Mouse (Mus musculus) CH12.LX (cell line): ENCODE data around the gene Ncor2. TPM values are rescaled to one million over a fixed set of nuclear protein-coding genes. Genes with fewer than 3 reads are reported as not detected.

Experiments used
- DNase-seq: peaks from one replicate; pipeline ENCODE4 v3.0.0-alpha.2; 2013; ENCODE audit errors: extremely low read depth
- H3K27ac ChIP-seq: 2 replicates; pipeline ENCODE4 v1.5.1; 2012; ENCODE audit warnings: low read depth, mild to moderate bottlenecking, control low read depth, moderate library complexity; ENCODE audit not compliant: insufficient read depth
- H3K27me3 ChIP-seq: replicated peaks from 2 replicates; pipeline ENCODE3; 2012; ENCODE audit warnings: inconsistent platforms
- H3K36me3 ChIP-seq, 2 experiments: replicated peaks in 1 of 2; 2 replicates each; pipeline versions ENCODE3 to v1.6.1; 2012; ENCODE audit warnings: inconsistent platforms in 1 of 2, low read length in 1 of 2, mild to moderate bottlenecking in 1 of 2, mixed read lengths in 1 of 2, moderate library complexity in 1 of 2; ENCODE audit not compliant: control insufficient read depth in 1 of 2, insufficient read depth in 1 of 2
- H3K4me1 ChIP-seq, 2 experiments: 2 replicates each; pipeline ENCODE4 v1.6.1; 2012; ENCODE audit warnings: inconsistent platforms in 1 of 2, moderate library complexity in 1 of 2; ENCODE audit not compliant: insufficient read depth in 2 of 2, control insufficient read depth in 1 of 2
- H3K4me2 ChIP-seq: 2 replicates; pipeline ENCODE4 v1.6.1; 2012; ENCODE audit warnings: low read depth, mild to moderate bottlenecking, control low read depth; ENCODE audit not compliant: poor library complexity, insufficient read depth, severe bottlenecking
- H3K4me3 ChIP-seq, 3 experiments: fragments of 150-350 bp in 1 of 3; sonication (generic) in 1 of 3; replicated peaks in 1 of 3; 2 replicates each; pipeline versions ENCODE3 to v1.5.1; 2011 to 2012; ENCODE audit warnings: low read depth in 2 of 3, low read length in 2 of 3, mild to moderate bottlenecking in 2 of 3, moderate library complexity in 2 of 3, control low read depth in 1 of 3, improper control_type of control experiment in 1 of 3, inconsistent platforms in 1 of 3, mixed read lengths in 1 of 3; ENCODE audit not compliant: poor library complexity in 1 of 3
- H3K79me2 ChIP-seq: replicated peaks from 2 replicates; pipeline ENCODE4 v1.6.1; 2012; ENCODE audit warnings: mild to moderate bottlenecking, moderate library complexity; ENCODE audit not compliant: control insufficient read depth, poor library complexity, insufficient read depth, severe bottlenecking; ENCODE audit errors: extremely low read depth
- H3K9ac ChIP-seq: 2 replicates; pipeline ENCODE4 v1.6.1; 2012; ENCODE audit warnings: low read depth, mild to moderate bottlenecking, control low read depth, moderate library complexity; ENCODE audit not compliant: insufficient read depth
- H3K9me3 ChIP-seq: replicated peaks from 2 replicates; pipeline ENCODE3; 2012; ENCODE audit warnings: low read length, inconsistent platforms, mixed read lengths
- BHLHE40 ChIP-seq: IDR thresholded peaks from 2 replicates; pipeline ENCODE4 v1.6.1; 2011; ENCODE audit warnings: mild to moderate bottlenecking, low read depth, low read length, improper control_type of control experiment
- CHD1 ChIP-seq: IDR thresholded peaks from 2 replicates; pipeline ENCODE4 v1.6.1; 2012; ENCODE audit warnings: low read depth, low read length, improper control_type of control experiment, inconsistent platforms
- CHD2 ChIP-seq: IDR thresholded peaks from 2 replicates; pipeline ENCODE4 v1.6.1; 2011; ENCODE audit warnings: low read length, improper control_type of control experiment
- CTCF ChIP-seq, 2 experiments: IDR thresholded peaks in 1 of 2; conservative IDR thresholded peaks in 1 of 2; 2 replicates each; pipeline ENCODE4 v1.5.1; 2011 to 2012; ENCODE audit warnings: low read depth in 2 of 2, low read length in 2 of 2, improper control_type of control experiment in 1 of 2, inconsistent platforms in 1 of 2, mild to moderate bottlenecking in 1 of 2, moderate library complexity in 1 of 2
- E2F4 ChIP-seq: IDR thresholded peaks from 2 replicates; pipeline ENCODE4 v1.6.1; 2011; ENCODE audit warnings: low read depth, low read length, improper control_type of control experiment; ENCODE audit not compliant: insufficient replicate concordance
- ELF1 ChIP-seq: IDR thresholded peaks from 2 replicates; pipeline ENCODE4 v1.6.1; 2014; ENCODE audit warnings: low read depth, mild to moderate bottlenecking, inconsistent platforms, low read length, improper control_type of control experiment
- EP300 ChIP-seq: IDR thresholded peaks from 2 replicates; pipeline ENCODE4 v1.6.1; 2011; ENCODE audit warnings: low read length, improper control_type of control experiment
- ETS1 ChIP-seq: conservative IDR thresholded peaks from 2 replicates; pipeline ENCODE4 v1.6.1; 2012; ENCODE audit warnings: low read depth, mild to moderate bottlenecking, inconsistent platforms, low read length, improper control_type of control experiment, moderate library complexity
- GABPA ChIP-seq: IDR thresholded peaks from 2 replicates; pipeline ENCODE4 v1.6.1; 2012; ENCODE audit warnings: low read depth, low read length, improper control_type of control experiment, inconsistent platforms; ENCODE audit not compliant: insufficient replicate concordance
- HCFC1 ChIP-seq: IDR thresholded peaks from 2 replicates; pipeline ENCODE4 v1.6.1; 2012; ENCODE audit warnings: low read depth, mild to moderate bottlenecking, inconsistent platforms, low read length, improper control_type of control experiment
- IRF4 ChIP-seq: IDR thresholded peaks from 2 replicates; pipeline ENCODE4 v1.6.1; 2014; ENCODE audit warnings: low read depth, mild to moderate bottlenecking, inconsistent platforms, low read length, improper control_type of control experiment
- JUN ChIP-seq: IDR thresholded peaks from 2 replicates; pipeline ENCODE4 v1.6.1; 2011; ENCODE audit warnings: low read depth, mild to moderate bottlenecking, low read length, improper control_type of control experiment, moderate library complexity; ENCODE audit not compliant: insufficient read depth
- JUND ChIP-seq: conservative IDR thresholded peaks from 2 replicates; pipeline ENCODE4 v1.6.1; 2011; ENCODE audit warnings: low read depth, low read length, improper control_type of control experiment
- KAT2A ChIP-seq: IDR thresholded peaks from 2 replicates; pipeline ENCODE4 v1.6.1; 2012; ENCODE audit warnings: low read length, improper control_type of control experiment, inconsistent platforms; ENCODE audit not compliant: insufficient replicate concordance
- MAFK ChIP-seq: IDR thresholded peaks from 2 replicates; pipeline ENCODE4 v1.6.1; 2011; ENCODE audit warnings: low read length, improper control_type of control experiment; ENCODE audit not compliant: insufficient replicate concordance
- MAX ChIP-seq: IDR thresholded peaks from 2 replicates; pipeline ENCODE4 v1.6.1; 2011; ENCODE audit warnings: low read length, improper control_type of control experiment
- MAZ ChIP-seq: IDR thresholded peaks from 2 replicates; pipeline ENCODE4 v1.6.1; 2012; ENCODE audit warnings: low read depth, mild to moderate bottlenecking, inconsistent platforms, low read length, improper control_type of control experiment, moderate library complexity
- MEF2A ChIP-seq: IDR thresholded peaks from 2 replicates; pipeline ENCODE4 v1.6.1; 2014; ENCODE audit warnings: low read depth, mild to moderate bottlenecking, inconsistent platforms, low read length, improper control_type of control experiment, borderline replicate concordance
- MXI1 ChIP-seq: IDR thresholded peaks from 2 replicates; pipeline ENCODE4 v1.6.1; 2011; ENCODE audit warnings: mild to moderate bottlenecking, low read depth, low read length, improper control_type of control experiment
- MYC ChIP-seq: IDR thresholded peaks from 2 replicates; pipeline ENCODE4 v1.6.1; 2011; ENCODE audit warnings: low read depth, mild to moderate bottlenecking, improper control_type of control experiment, low read length
- NELFE ChIP-seq: IDR thresholded peaks from 2 replicates; pipeline ENCODE4 v1.6.1; 2011; ENCODE audit warnings: low read depth, low read length, improper control_type of control experiment
- NRF1 ChIP-seq: IDR thresholded peaks from 2 replicates; pipeline ENCODE4 v1.6.1; 2014; ENCODE audit warnings: low read depth, mild to moderate bottlenecking, inconsistent platforms, low read length, improper control_type of control experiment, moderate library complexity
- PAX5 ChIP-seq: IDR thresholded peaks from 2 replicates; pipeline ENCODE4 v1.6.1; 2012; ENCODE audit warnings: low read length, inconsistent platforms, mixed read lengths
- POLR2A ChIP-seq: IDR thresholded peaks from 2 replicates; pipeline ENCODE4 v1.6.1; 2011; ENCODE audit warnings: low read depth, mild to moderate bottlenecking, improper control_type of control experiment, low read length
- POLR2AphosphoS2 ChIP-seq: IDR thresholded peaks from 2 replicates; pipeline ENCODE4 v1.6.1; 2011; ENCODE audit warnings: low read depth, low read length, improper control_type of control experiment
- RAD21 ChIP-seq: IDR thresholded peaks from 2 replicates; pipeline ENCODE4 v1.6.1; 2011; ENCODE audit warnings: low read depth, mild to moderate bottlenecking, low read length, improper control_type of control experiment, moderate library complexity
- RCOR1 ChIP-seq: conservative IDR thresholded peaks from 2 replicates; pipeline ENCODE4 v1.6.1; 2012; ENCODE audit warnings: low read depth, mild to moderate bottlenecking, inconsistent platforms, low read length, improper control_type of control experiment
- SIN3A ChIP-seq: IDR thresholded peaks from 2 replicates; pipeline ENCODE4 v1.6.1; 2012; ENCODE audit warnings: low read length, improper control_type of control experiment, inconsistent platforms
- SMC3 ChIP-seq: IDR thresholded peaks from 2 replicates; pipeline ENCODE4 v1.6.1; 2011; ENCODE audit warnings: low read depth, low read length, improper control_type of control experiment
- TBP ChIP-seq: conservative IDR thresholded peaks from 2 replicates; pipeline ENCODE4 v1.6.1; 2011; ENCODE audit warnings: low read depth, low read length, improper control_type of control experiment
- TCF12 ChIP-seq: IDR thresholded peaks from 2 replicates; pipeline ENCODE4 v1.6.1; 2014; ENCODE audit warnings: low read depth, mild to moderate bottlenecking, inconsistent platforms, low read length, improper control_type of control experiment
- UBTF ChIP-seq: IDR thresholded peaks from 2 replicates; pipeline ENCODE4 v1.6.1; 2012; ENCODE audit warnings: low read depth, mild to moderate bottlenecking, inconsistent platforms, low read length, improper control_type of control experiment, moderate library complexity
- USF1 ChIP-seq: IDR thresholded peaks from 2 replicates; pipeline ENCODE4 v1.6.1; 2014; ENCODE audit warnings: low read depth, mild to moderate bottlenecking, inconsistent platforms, low read length, improper control_type of control experiment
- USF2 ChIP-seq: conservative IDR thresholded peaks from 2 replicates; pipeline ENCODE4 v1.6.1; 2011; ENCODE audit warnings: low read depth, low read length, improper control_type of control experiment
- ZC3H11A ChIP-seq: IDR thresholded peaks from 2 replicates; pipeline ENCODE4 v1.6.1; 2012; ENCODE audit warnings: low read depth, mild to moderate bottlenecking, inconsistent platforms, low read length, improper control_type of control experiment
- ZKSCAN1 ChIP-seq: IDR thresholded peaks from 2 replicates; pipeline ENCODE4 v1.6.1; 2012; ENCODE audit warnings: low read depth, inconsistent platforms, low read length, improper control_type of control experiment, borderline replicate concordance
- ZMIZ1 ChIP-seq: IDR thresholded peaks from 2 replicates; pipeline ENCODE4 v1.6.1; 2012; ENCODE audit warnings: low read depth, mild to moderate bottlenecking, inconsistent platforms, low read length, improper control_type of control experiment
- ZNF384 ChIP-seq: IDR thresholded peaks from 2 replicates; pipeline ENCODE4 v1.6.1; 2012; ENCODE audit warnings: low read depth, low read length, improper control_type of control experiment, inconsistent platforms
- dilution Hi-C: fragments of 300-500 bp; cut with MboI; formaldehyde crosslinking; loops from 2 replicates; pipeline ENCODE4 v1.14.3; 2020; ENCODE audit warnings: low sequenced_read_pairs; ENCODE audit not compliant: extremely low pct_unique_long_range_greater_than_20kb, extremely low pct_ligation_motif_present
- in situ Hi-C: fragments of 300-500 bp; cut with MboI; formaldehyde crosslinking; loops from 3 replicates; pipeline ENCODE4 v1.14.3; 2019; ENCODE audit warnings: low sequenced_read_pairs, low pct_ligation_motif_present, low pct_unique_long_range_greater_than_20kb, mixed read lengths
- polyA plus RNA-seq: library from polyadenylated mRNA; unstranded; fragments of >175 nt; gene quantifications from 2 replicates; pipeline ENCODE4 v1.2.1, GENCODE M21; 2012; ENCODE audit warnings: low read depth; ENCODE audit not compliant: insufficient read length
- total RNA-seq, 2 experiments: library from RNA; depleted of rRNA; stranded (reverse); fragments of 300-350 nt in 1 of 2; fragments of >200 nt in 1 of 2; gene quantifications; 2 replicates each; pipeline ENCODE4 v1.2.3; 2012 to 2014

Gene Ncor2
- total and polyA plus RNA-seq, 3 experiments, result 3.9 to 44.7 (median 10.8) TPM

- Histone ChIP-seq H3K4me1 (peaks cover 46 to 91% of the 10 kb centered on the region in 2 experiments), H3K4me2 (peak overlapping the region; percentile 37), H3K27ac (peak overlapping the region; percentile 64), H3K36me3 (peaks cover 0 to 24% of the 10 kb centered on the region in 2 experiments), H3K79me2 (peaks cover 13% of the 10 kb centered on the region), H3K4me3 (peak overlapping the region; percentile 3 to 32 (median 24)), H3K27me3 (no peaks in the 10 kb centered on the region), H3K9ac (peak overlapping the region; percentile 0; the same call in 1 of the 2 replicates), H3K9me3 (no peaks in the 10 kb centered on the region)
- in situ Hi-C loops, result no loop called here
- TF ChIP-seq MXI1 (no peak; the same call in 1 of the 2 replicates), MAZ (peak; percentile 66; the same call in 1 of the 2 replicates), USF2 (no peak), CHD1 (peak; percentile 94; the same call in 1 of the 2 replicates), ZMIZ1 (peak; percentile 37; the same call in 1 of the 2 replicates), ZC3H11A (no peak), PAX5 (no peak), POLR2A (no peak; the same call in 1 of the 2 replicates), RAD21 (peak; percentile 5), E2F4 (no peak), CTCF (conservative IDR thresholded peaks at IDR 0.05 in 1 of 2, IDR thresholded peaks at IDR 0.05 in 1 of 2; ENCODE audit: low read depth in 2 of 2, low read length in 2 of 2) (peak in 1 of 2 experiments; percentile 13; a peak in 1 of 4 replicates), KAT2A (0 out of 2 replicates have a peak, but pooled peaks have one; percentile 29), GABPA (no peak), UBTF (0 out of 2 replicates have a peak, but pooled peaks have one; percentile 52), BHLHE40 (peak; percentile 69), JUN (no peak), MAX (peak; percentile 56), POLR2AphosphoS2 (no peak), IRF4 (peak; percentile 55; the same call in 1 of the 2 replicates), SMC3 (peak; percentile 15; the same call in 1 of the 2 replicates), HCFC1 (no peak), NELFE (0 out of 2 replicates have a peak, but pooled peaks have one; percentile 11), RCOR1 (0 out of 2 replicates have a peak, but pooled peaks have one; percentile 66), MAFK (no peak), ELF1 (0 out of 2 replicates have a peak, but pooled peaks have one; percentile 23), CHD2 (peak; percentile 61), ZNF384 (no peak), ETS1 (peak; percentile 80), EP300 (peak; percentile 70), USF1 (no peak), TCF12 (peak; percentile 91), NRF1 (peak; percentile 44; the same call in 1 of the 2 replicates), SIN3A (peak; percentile 83), MYC (peak; percentile 53; the same call in 1 of the 2 replicates), JUND (no peak), TBP (0 out of 2 replicates have a peak, but pooled peaks have one; percentile 18), ZKSCAN1 (no peak), MEF2A (peak; percentile 71; the same call in 1 of the 2 replicates)
- dilution Hi-C loops, result no loop called here
- no peak for DNase-seq
Observed at GRCm38 (mm10) chr5:125147124-125147523, 31.9 kb downstream of the Ncor2 start.
